Comparison of ENCODE assay signal across 8 mouse cellular contexts in genomic region chr8:105900941-105901616, GRCm38 (mm10). TPM values are rescaled to one million over a fixed set of nuclear protein-coding genes. Genes with fewer than 3 reads are reported as not detected.
DNase-seq lines count a peak whose midpoint lies in the region; ATAC-seq and TF ChIP-seq lines count a peak whose summit lies in the region.

No protein-coding gene starts in this region.

- ATAC-seq in lung, postnatal 0 days, result 0 out of 2 replicates have a peak, but pooled peaks have one; percentile 1
- no peak for ATAC-seq in hindbrain, embryonic 13.5 days (ENCODE audit: low FRiP score)
- ATAC-seq in midbrain, embryonic 12.5 days (ENCODE audit: low FRiP score, low read depth), result no peak

- WGBS in lung, postnatal 0 days, result 25% methylated on average over 16 of the region's 16 CpGs
- WGBS in hindbrain, embryonic 13.5 days, result 42% methylated on average over 16 of the region's 16 CpGs
- WGBS in midbrain, embryonic 12.5 days, result 40% methylated on average over 16 of the region's 16 CpGs

- peak overlapping the region; percentile 98 for H3K9ac ChIP-seq in lung, postnatal 0 days (replicated peaks; ENCODE audit: low read depth)
- peak overlapping the region; percentile 99 for H3K9ac ChIP-seq in hindbrain, embryonic 13.5 days
- H3K9ac ChIP-seq in midbrain, embryonic 12.5 days (replicated peaks), result peak overlapping the region; percentile 96

- H3K36me3 ChIP-seq in lung, postnatal 0 days (ENCODE audit: insufficient read depth, low read length), result no peaks in the 10 kb centered on the region
- peaks cover 1% of the 10 kb centered on the region; the same call in 1 of the 2 replicates for H3K36me3 ChIP-seq in hindbrain, embryonic 13.5 days
- H3K36me3 ChIP-seq in midbrain, embryonic 12.5 days, result no peaks in the 10 kb centered on the region

- no peaks in the 10 kb centered on the region for H3K9me3 ChIP-seq in lung, postnatal 0 days (ENCODE audit: low read length)
- H3K9me3 ChIP-seq in hindbrain, embryonic 13.5 days, result no peaks in the 10 kb centered on the region
- H3K9me3 ChIP-seq in midbrain, embryonic 12.5 days, result no peaks in the 10 kb centered on the region

- no peaks in the 10 kb centered on the region for H3K27me3 ChIP-seq in lung, postnatal 0 days (replicated peaks; ENCODE audit: insufficient read depth, low read length)
- H3K27me3 ChIP-seq in hindbrain, embryonic 13.5 days, result no peaks in the 10 kb centered on the region
- no peaks in the 10 kb centered on the region for H3K27me3 ChIP-seq in midbrain, embryonic 12.5 days

- no peak for TF ChIP-seq EP300 in lung, postnatal 0 days (IDR thresholded peaks at IDR 0.05)

- peak overlapping the region; percentile 92 for H3K27ac ChIP-seq in lung, postnatal 0 days (ENCODE audit: low read length)
- H3K27ac ChIP-seq in hindbrain, embryonic 13.5 days, result peak overlapping the region; percentile 90
- peak overlapping the region; percentile 82 for H3K27ac ChIP-seq in midbrain, embryonic 12.5 days (replicated peaks)

- DNase-seq in lung, postnatal 0 days (ENCODE audit: low spot score), result no peak
- no peak for DNase-seq in lung, postnatal 36 days
- DNase-seq in c-Kit-negative CD71-positive TER-119-positive erythroid progenitor cells, embryonic 14.5 days (ENCODE audit: low read depth, low spot score), result peak; percentile 31
- DNase-seq in right cerebral cortex, adult 2 months (ENCODE audit: low spot score in 2 of 2), result no peak
- DNase-seq in urinary bladder, postnatal 4 days (ENCODE audit: low spot score in 2 of 2), result no peak
- no peak for DNase-seq in urinary bladder, postnatal 14 days (ENCODE audit: low spot score)

- peak overlapping the region; percentile 96 for H3K4me3 ChIP-seq in lung, postnatal 0 days (ENCODE audit: low read depth, low read length)
- H3K4me3 ChIP-seq in hindbrain, embryonic 13.5 days, result peak overlapping the region; percentile 93
- H3K4me3 ChIP-seq in midbrain, embryonic 12.5 days, result peak overlapping the region; percentile 94

- TF ChIP-seq CTCF in lung, postnatal 0 days (IDR thresholded peaks at IDR 0.05), result no peak

- peaks cover 6% of the 10 kb centered on the region; the same call in 1 of the 2 replicates for H3K4me1 ChIP-seq in lung, postnatal 0 days (ENCODE audit: insufficient read depth, low read depth, low read length)
- peaks cover 14% of the 10 kb centered on the region for H3K4me1 ChIP-seq in hindbrain, embryonic 13.5 days (replicated peaks)
- H3K4me1 ChIP-seq in midbrain, embryonic 12.5 days, result peaks cover 11% of the 10 kb centered on the region

- H3K4me2 ChIP-seq in lung, postnatal 0 days (replicated peaks; ENCODE audit: low read depth, low read length), result peak overlapping the region; percentile 79
- H3K4me2 ChIP-seq in hindbrain, embryonic 13.5 days, result peak overlapping the region; percentile 90
- peak overlapping the region; percentile 88 for H3K4me2 ChIP-seq in midbrain, embryonic 12.5 days (replicated peaks)

RNA-seq across cellular contexts. Expression of gene Pskh1, which starts 0.8 kb away (rescaled TPM):
- 19.0 and 21.5 TPM in 2 replicates for polyA plus RNA-seq in lung, postnatal 0 days (2015; fragmentation: Nextera tagmentation; extraction: Ambion mirVana)
- 12.4 and 13.1 TPM in 2 replicates for polyA plus RNA-seq in hindbrain, embryonic 13.5 days (2015; fragmentation: Nextera tagmentation; extraction: Ambion mirVana)
- polyA plus RNA-seq in midbrain, embryonic 12.5 days (2016; fragmentation: Nextera tagmentation; extraction: Ambion mirVana), result 23.0 and 23.2 TPM in 2 replicates

RNA-seq across cellular contexts. Expression of gene Nrn1l, which starts 7.7 kb away (rescaled TPM):
- polyA plus RNA-seq in lung, postnatal 0 days (2015; fragmentation: Nextera tagmentation; extraction: Ambion mirVana), result 0.27 and 0.48 TPM in 2 replicates
- 0.88 and 0.94 TPM in 2 replicates for polyA plus RNA-seq in hindbrain, embryonic 13.5 days (2015; fragmentation: Nextera tagmentation; extraction: Ambion mirVana)
- polyA plus RNA-seq in midbrain, embryonic 12.5 days (2016; fragmentation: Nextera tagmentation; extraction: Ambion mirVana), result 0.43 and 0.82 TPM in 2 replicates

RNA-seq across cellular contexts. Expression of gene Edc4, which starts 20.4 kb away (rescaled TPM):
- polyA plus RNA-seq in lung, postnatal 0 days (2015; fragmentation: Nextera tagmentation; extraction: Ambion mirVana), result 17.4 and 19.8 TPM in 2 replicates
- polyA plus RNA-seq in hindbrain, embryonic 13.5 days (2015; fragmentation: Nextera tagmentation; extraction: Ambion mirVana), result 49.3 and 50.3 TPM in 2 replicates
- 73.3 and 75.9 TPM in 2 replicates for polyA plus RNA-seq in midbrain, embryonic 12.5 days (2016; fragmentation: Nextera tagmentation; extraction: Ambion mirVana)

RNA-seq across cellular contexts. Expression of gene Ctrl, which starts 32.6 kb away (rescaled TPM):
- polyA plus RNA-seq in lung, postnatal 0 days (2015; fragmentation: Nextera tagmentation; extraction: Ambion mirVana), result 0.42 and 0.54 TPM in 2 replicates
- 2.8 and 4.0 TPM in 2 replicates for polyA plus RNA-seq in hindbrain, embryonic 13.5 days (2015; fragmentation: Nextera tagmentation; extraction: Ambion mirVana)
- polyA plus RNA-seq in midbrain, embryonic 12.5 days (2016; fragmentation: Nextera tagmentation; extraction: Ambion mirVana), result 2.3 and 3.4 TPM in 2 replicates

RNA-seq across cellular contexts. Expression of gene Psmb10, which starts 37.2 kb away (rescaled TPM):
- polyA plus RNA-seq in lung, postnatal 0 days (2015; fragmentation: Nextera tagmentation; extraction: Ambion mirVana), result 75.9 and 77.2 TPM in 2 replicates
- 40.3 and 46.9 TPM in 2 replicates for polyA plus RNA-seq in hindbrain, embryonic 13.5 days (2015; fragmentation: Nextera tagmentation; extraction: Ambion mirVana)
- polyA plus RNA-seq in midbrain, embryonic 12.5 days (2016; fragmentation: Nextera tagmentation; extraction: Ambion mirVana), result 21.4 and 25.8 TPM in 2 replicates
